Mouse (Mus musculus): ENCODE data around the gene Stum.

GRCm38 (mm10) chr1:180481331-180481730 lies 2.0 kb downstream of the Stum start:
- TF ChIP-seq POLR2A (IDR thresholded peaks at IDR 0.05; ENCODE audit: borderline replicate concordance, extremely low read depth, low read depth, low read length) (no peak), CTCF (IDR thresholded peaks at IDR 0.05; ENCODE audit: insufficient read depth, low read length) (no peak)
